Mouse (Mus musculus): ENCODE data around the gene Thsd4.
"Not testable (repeated sequence)": the region's sequence is repeated elsewhere in the genome, so short reads cannot be mapped to it uniquely, and the experiment has no call there.

Thsd4 gene

DNA sequence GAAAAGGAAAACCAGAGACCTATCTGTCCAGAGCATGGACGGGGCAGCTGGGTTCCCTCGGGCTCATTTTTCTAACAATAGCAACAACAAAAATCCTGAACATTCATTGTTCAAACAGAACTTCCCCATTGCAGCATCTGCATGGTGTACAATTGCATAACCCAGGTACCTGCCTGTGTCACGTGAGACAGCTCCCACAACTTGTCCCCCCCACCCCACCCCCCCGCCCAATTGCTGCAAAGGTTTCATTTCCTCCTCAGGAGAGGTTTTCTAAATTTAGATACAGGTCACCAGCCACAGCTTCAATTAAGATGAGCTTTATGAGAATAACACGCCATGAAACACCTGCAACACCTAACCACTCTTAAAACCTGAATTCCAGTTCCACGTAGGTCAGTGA, 303.4 kb downstream of the Thsd4 start:
- DNase-seq (ENCODE audit: low spot score), result no peak

GRCm38 (mm10) chr9:60216029-60216428, 305.8 kb downstream of the Thsd4 start:
- DNase-seq (ENCODE audit: low spot score), result no peak

DNA sequence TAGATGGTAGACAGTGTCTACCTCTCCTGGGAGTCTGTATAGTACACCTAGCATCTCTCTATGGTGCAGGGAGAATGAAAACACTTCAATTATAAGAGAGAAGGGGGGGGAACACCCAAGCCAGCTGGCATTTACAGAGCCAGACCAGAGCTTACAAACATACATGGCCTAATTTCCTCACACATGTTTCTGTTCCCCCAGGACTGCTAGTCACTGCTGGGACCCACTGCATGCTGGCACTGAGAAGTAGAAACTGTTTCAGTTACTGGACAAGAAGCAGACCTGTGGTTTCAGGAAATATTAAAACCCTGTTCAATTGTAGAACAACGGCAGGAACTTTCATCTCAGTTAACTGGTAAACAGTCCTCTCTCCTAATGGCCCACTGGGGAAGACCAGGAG, 308.7 kb downstream of the Thsd4 start:
- no peak for DNase-seq (ENCODE audit: low spot score)

- DNase-seq (ENCODE audit: low spot score), result no peak
Observed at GRCm38 (mm10) chr9:60208843-60209242, 313.0 kb downstream of the Thsd4 start.

DNA sequence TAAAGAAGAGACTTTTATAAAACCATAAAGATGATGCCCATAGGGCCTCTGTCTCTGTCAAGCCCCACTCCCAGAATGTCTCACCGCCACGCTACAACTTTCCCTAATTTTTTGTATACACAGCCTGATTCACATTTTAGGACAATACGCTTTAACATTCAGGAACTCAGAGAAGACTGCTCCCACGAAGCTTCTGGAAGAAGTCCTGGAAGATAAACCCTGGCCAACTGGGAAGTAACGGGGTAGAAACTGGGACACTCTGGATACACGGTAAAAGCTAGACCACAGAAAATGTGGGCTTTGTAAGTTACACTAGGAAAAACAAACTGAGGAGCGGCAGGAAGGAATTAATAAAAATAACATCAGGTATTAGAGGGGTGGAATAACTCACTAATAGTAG, 318.7 kb downstream of the Thsd4 start:
- DNase-seq (ENCODE audit: low spot score), result no peak

DNA sequence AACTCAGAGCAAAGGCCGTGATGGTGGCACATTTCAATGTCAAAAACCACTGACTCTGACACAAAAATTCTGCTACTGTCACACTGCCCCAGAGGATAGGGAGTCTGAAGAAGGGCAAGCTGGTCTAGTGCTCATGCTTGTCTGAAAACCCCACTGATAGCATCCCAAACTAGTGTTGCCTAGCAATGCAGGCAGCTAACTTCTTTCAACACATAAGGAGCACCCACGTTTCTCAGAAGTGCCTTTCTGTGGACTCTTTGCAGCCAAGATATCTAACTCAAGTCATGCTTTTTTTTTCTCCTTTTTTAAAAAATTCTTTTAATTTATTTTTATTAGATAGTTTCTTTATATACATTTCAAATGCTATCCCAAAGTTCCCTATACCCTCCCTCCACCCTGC, 321.4 kb downstream of the Thsd4 start:
- DNase-seq (ENCODE audit: low spot score), result no peak

- no peak for DNase-seq (ENCODE audit: low spot score)
Observed at GRCm38 (mm10) chr9:60198530-60199200, 323.2 kb downstream of the Thsd4 start.

DNA sequence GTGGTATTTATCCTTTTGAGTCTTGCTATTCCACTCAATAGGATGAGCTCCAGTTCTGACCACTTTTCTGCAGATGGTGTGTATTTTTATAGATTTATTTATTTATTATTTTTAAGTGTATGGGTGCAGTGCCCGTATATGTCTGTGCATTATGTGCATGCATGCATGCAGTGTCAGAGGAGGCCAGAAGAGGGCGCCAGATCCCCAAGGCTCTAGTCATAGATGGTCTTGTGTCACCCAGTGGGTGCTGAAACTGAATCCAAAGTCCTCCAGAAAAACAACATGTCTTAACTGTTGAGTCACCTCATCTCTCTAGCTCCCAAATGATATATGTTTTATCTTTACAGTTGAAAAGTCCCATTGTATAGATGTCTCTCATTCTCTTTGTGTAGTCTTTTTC, 326.3 kb downstream of the Thsd4 start:
- no peak for DNase-seq (ENCODE audit: low spot score)

- no peak for DNase-seq (ENCODE audit: low spot score)
Observed at GRCm38 (mm10) chr9:60194905-60195304, 326.9 kb downstream of the Thsd4 start.

DNA sequence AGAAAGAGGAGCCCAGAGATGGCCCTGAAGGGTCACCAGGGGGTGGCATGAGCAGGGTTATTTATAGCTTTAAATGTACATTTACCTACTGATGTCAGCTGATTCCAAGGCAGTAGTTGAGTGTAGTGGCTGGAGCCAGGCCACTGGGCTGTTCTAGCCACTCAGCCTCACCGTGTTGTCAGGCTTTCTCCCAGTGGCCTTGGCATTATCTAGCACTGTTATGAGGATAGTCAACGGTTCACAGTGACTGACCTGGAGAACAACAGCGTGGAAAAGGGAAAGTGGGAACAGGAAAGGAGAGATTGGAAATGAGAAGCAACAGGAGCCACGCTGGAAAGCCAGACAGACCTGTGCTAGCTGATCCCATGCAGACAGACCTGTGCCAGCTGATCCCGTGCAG, 329.5 kb downstream of the Thsd4 start:
- DNase-seq (ENCODE audit: low spot score), result no peak

DNA sequence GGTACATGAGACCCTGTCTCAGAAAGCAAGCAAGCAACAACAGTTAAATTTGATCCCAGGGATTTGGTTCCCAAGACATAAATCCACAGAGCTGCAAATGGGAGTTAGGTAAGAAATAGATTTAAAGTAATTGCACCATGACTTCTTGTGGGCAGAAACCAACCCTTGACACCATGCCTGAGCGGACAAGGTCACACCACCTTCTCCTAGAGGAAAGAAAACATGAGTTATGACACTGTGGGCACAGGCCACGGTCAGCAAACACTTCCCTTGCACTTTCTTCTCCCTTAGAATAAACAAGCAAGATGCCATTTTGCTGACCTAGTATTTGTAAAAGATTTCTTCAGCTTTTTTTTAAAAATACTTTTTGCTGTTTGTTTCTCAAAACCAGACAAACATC, 334.4 kb downstream of the Thsd4 start:
- DNase-seq (ENCODE audit: low spot score), result peak; percentile 13

GRCm38 (mm10) chr9:60186948-60187347, 334.9 kb downstream of the Thsd4 start:
- DNase-seq (ENCODE audit: low spot score), result no peak

GRCm38 (mm10) chr9:60184083-60184482, 337.8 kb downstream of the Thsd4 start:
- no peak for DNase-seq (ENCODE audit: low spot score)

- DNase-seq (ENCODE audit: low spot score), result no peak
Observed at GRCm38 (mm10) chr9:60182371-60182770, 339.5 kb downstream of the Thsd4 start.

DNA sequence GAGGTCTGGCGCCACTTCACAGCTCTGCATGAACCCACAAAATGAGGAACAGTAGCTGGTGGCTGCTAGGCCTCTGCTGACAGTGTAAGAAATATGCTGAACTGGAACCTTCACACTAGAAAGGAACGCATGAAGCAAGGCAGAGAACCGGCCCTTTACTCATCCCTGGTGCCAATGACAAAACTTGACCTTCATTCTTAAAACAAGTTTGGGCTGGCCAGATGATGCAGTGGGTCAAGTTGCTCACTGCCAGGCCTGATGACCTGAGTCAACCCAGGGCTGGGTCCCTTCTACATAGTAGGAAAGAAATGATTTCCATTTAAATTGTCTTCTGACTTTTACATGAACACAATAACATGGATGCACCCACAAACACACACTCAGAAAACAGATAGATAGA, 340.9 kb downstream of the Thsd4 start:
- DNase-seq (ENCODE audit: low spot score), result no peak

DNA sequence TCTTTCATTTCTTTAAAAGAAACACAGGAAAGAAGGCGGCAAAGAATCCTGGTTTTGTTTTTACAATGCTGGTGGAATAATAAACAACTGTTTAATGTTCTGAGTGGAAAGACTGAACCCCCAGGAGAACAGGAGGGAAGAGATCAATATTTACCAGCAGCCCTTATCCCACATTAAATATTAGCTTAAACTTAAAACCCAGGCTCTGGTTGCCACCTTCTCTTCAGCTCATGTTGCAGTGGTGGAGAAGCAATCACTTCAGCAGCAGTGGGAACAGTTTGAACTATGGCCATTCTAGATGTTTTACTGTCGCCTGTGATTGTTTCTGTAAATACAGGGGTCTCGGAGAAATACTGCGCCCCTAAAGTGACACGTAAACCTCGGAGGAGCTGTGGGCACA, 341.7 kb downstream of the Thsd4 start:
- no peak for DNase-seq (ENCODE audit: low spot score)

DNA sequence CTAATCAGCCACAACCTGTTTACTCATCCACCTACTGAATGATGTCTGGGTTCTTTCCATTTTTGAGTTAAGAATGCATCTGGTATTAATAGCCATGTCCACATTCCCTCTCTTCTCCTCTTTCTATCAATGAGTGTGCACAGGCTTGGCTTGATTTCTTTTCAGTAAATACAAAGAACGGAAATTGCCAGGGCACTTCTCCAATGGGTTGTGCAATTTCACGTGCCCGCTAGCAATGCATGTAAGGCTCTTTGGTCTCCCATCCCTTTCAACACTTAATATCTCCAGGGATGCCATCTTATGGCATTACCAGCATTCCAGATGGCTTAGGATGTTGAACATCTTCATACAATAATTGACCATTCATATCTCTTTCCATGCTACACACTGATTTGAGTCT, 345.5 kb downstream of the Thsd4 start:
- no peak for DNase-seq (ENCODE audit: low spot score)

DNA sequence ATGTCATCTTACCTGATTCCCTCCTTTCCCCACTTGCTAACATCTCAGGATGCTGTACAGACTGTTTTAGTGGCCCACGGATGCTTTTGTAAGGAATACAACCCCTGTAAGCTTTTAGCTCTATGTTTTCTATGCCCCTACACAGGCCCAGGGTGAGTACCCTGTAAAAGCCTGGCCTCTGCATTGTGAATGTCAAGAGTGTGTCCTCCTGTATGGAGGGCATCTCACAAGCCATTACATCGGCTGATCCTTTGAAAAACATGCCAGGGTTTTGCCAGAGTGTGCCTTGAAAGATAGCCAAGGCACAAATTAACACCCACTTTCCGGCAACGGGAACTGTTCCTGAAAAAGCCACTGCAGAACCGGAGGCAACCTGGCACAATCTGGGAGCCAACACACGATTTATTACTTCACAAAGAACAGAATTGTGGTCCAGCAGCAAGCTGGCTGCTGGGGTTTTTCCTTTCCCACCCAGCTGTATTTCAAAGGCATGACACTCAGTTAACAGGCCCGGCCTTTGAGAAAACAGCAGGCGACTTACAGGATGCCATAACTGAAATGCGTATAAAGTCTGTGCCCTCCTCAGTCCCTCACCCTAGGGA, 349.3 kb downstream of the Thsd4 start:
- DNase-seq (ENCODE audit: low spot score), result not testable (repeated sequence)

DNA sequence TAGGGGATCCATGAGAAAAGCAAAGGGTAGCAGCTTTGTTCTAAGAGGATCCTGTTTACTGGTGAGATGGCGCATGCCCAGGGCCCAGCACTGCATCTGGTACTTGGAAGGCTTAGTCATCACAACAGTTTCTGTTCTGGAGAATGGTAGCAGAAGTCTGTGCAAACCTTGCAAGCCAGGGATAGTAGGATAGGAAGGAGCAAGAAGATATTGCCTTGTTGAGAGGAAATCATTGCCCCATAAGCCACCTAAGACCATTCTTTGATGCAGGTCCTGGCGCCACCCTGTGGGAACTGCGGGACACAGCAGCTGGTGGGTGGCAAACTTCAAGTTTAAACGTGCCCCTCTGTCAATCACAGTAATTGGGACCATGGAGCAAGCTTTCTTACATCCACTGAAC, 354.9 kb downstream of the Thsd4 start:
- DNase-seq (ENCODE audit: low spot score), result no peak

DNA sequence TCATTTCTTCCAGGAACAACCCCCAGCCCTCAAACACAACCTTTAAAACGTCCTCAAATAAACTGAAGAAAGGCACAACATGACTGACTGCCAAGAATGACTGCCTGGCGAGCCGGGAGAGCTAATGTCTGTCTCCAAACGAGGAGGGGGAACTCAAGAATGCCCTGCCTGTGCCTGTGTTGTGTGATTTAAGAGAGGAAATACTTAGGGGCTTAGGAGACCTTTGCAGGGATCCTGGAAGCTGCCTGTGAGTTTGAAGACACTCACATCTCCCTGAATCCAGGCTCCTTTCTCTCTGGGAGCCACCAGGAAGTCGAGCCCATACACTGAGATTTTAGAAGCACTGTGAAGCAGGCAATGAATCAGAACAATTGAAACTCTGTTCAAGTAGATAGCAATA, 361.0 kb downstream of the Thsd4 start:
- no peak for DNase-seq (ENCODE audit: low spot score)

DNA sequence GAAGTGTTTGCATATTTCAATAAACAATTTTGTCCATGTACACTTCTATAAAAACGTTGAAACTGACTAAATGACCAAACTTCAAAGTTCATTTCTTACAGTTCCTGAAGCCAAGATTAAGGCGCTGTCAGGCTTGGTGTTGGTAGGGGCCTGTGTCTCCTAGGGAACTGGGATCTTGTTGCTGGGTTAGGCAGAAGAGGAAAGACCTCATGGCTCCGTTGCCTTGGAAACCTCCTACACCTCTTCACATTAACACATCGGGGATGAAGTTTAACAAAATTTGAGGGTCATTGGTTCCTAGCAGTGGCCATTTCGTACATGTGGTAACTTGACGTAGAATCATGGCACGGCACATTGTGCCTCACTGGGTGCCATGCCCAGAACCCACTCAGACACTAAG, 361.7 kb downstream of the Thsd4 start:
- DNase-seq (ENCODE audit: low spot score), result no peak

GRCm38 (mm10) chr9:60152990-60153389, 368.9 kb downstream of the Thsd4 start:
- DNase-seq (ENCODE audit: low spot score), result no peak

GRCm38 (mm10) chr9:60151897-60152627, 369.8 kb downstream of the Thsd4 start:
- no peak for DNase-seq (ENCODE audit: low spot score)

DNA sequence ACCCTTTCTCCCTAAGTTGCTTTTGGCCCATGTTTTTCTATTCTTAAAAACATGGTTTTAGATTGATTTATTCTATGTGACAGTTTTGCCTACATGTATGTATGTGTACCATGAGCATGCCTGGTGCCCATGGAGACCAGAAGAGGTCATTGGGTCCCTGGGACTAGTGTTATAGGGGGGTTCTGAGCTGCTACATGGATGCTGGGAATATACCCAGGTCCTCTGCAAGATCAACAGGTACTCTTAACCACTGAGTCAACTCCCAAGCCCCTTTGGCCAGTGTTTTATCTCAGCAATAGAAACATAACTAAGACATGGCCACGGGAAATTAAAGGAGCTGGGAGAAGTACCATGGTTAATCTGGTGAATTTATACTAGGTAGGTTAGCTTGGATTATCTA, 371.3 kb downstream of the Thsd4 start:
- no peak for DNase-seq (ENCODE audit: low spot score)

Measured in adipocyte (in vitro differentiated cells).